Mouse (Mus musculus): ENCODE results near the gene Pnpla3.
A peak's percentile ranks its signal among the peaks of the same experiment; 100 is the strongest.

Gene Pnpla3

GRCm38 (mm10) chr15:84178733-84179132 lies 11.1 kb downstream of the Pnpla3 start:
- DNase-seq (ENCODE audit: low spot score in 2 of 2): no peak

- DNase-seq (ENCODE audit: low spot score in 2 of 2): no peak
Observed at GRCm38 (mm10) chr15:84182000-84182399, 14.4 kb downstream of the Pnpla3 start.

GRCm38 (mm10) chr15:84183967-84184366 lies 16.3 kb downstream of the Pnpla3 start:
- DNase-seq (ENCODE audit: low spot score in 2 of 2): no peak

GRCm38 (mm10) chr15:84186196-84186595 lies 18.6 kb downstream of the Pnpla3 start:
- no peak for DNase-seq (ENCODE audit: low spot score in 2 of 2)

- DNase-seq (ENCODE audit: low spot score in 2 of 2): no peak
Observed at GRCm38 (mm10) chr15:84188887-84189530, 21.4 kb downstream of the Pnpla3 start.

GRCm38 (mm10) chr15:84189881-84190280 lies 22.2 kb downstream of the Pnpla3 start:
- no peak for DNase-seq (ENCODE audit: low spot score in 2 of 2)

- DNase-seq (ENCODE audit: low spot score in 2 of 2): no peak
Observed at GRCm38 (mm10) chr15:84191724-84192057, 24.1 kb downstream of the Pnpla3 start.

- peak; percentile 78 to 81 for DNase-seq (ENCODE audit: low spot score in 2 of 2)
Observed at GRCm38 (mm10) chr15:84192058-84192791, 24.6 kb downstream of the Pnpla3 start, which contains the start of gene Samm50. Gene Samm50, plus strand, starts transcription at chr15:84192241.

- no peak for DNase-seq (ENCODE audit: low spot score in 2 of 2)
Observed at GRCm38 (mm10) chr15:84196486-84197165, 29.0 kb downstream of the Pnpla3 start.

GRCm38 (mm10) chr15:84207327-84207726 lies 39.7 kb downstream of the Pnpla3 start:
- no peak for DNase-seq (ENCODE audit: low spot score in 2 of 2)

GRCm38 (mm10) chr15:84209517-84210412 lies 42.1 kb downstream of the Pnpla3 start:
- peak; percentile 30 to 38 for DNase-seq (ENCODE audit: low spot score in 2 of 2)

GRCm38 (mm10) chr15:84210461-84210860 lies 42.8 kb downstream of the Pnpla3 start:
- no peak for DNase-seq (ENCODE audit: low spot score in 2 of 2)

- DNase-seq (ENCODE audit: low spot score in 2 of 2): no peak
Observed at GRCm38 (mm10) chr15:84210941-84211340, 43.3 kb downstream of the Pnpla3 start.

- DNase-seq (ENCODE audit: low spot score in 2 of 2): no peak
Observed at GRCm38 (mm10) chr15:84211564-84211963, 43.9 kb downstream of the Pnpla3 start.

- peak; percentile 84 to 91 for DNase-seq (ENCODE audit: low spot score in 2 of 2)
Observed at GRCm38 (mm10) chr15:84212031-84212755, 44.6 kb downstream of the Pnpla3 start.

GRCm38 (mm10) chr15:84212756-84213105 lies 45.1 kb downstream of the Pnpla3 start:
- no peak for DNase-seq (ENCODE audit: low spot score in 2 of 2)

- no peak for DNase-seq (ENCODE audit: low spot score in 2 of 2)
Observed at GRCm38 (mm10) chr15:84213162-84213739, 45.6 kb downstream of the Pnpla3 start.

- no peak for DNase-seq (ENCODE audit: low spot score in 2 of 2)
Observed at GRCm38 (mm10) chr15:84214476-84214875, 46.8 kb downstream of the Pnpla3 start.

- DNase-seq (ENCODE audit: low spot score in 2 of 2): no peak
Observed at GRCm38 (mm10) chr15:84215273-84215672, 47.6 kb downstream of the Pnpla3 start.

GRCm38 (mm10) chr15:84216026-84216425 lies 48.4 kb downstream of the Pnpla3 start:
- DNase-seq (ENCODE audit: low spot score in 2 of 2): no peak
